Mouse (Mus musculus) lung, adult 18-20 months (tissue): ENCODE measurements around the gene Tha1.

Source experiments
- DNase-seq, 2 experiments: peaks; one replicate each; pipeline ENCODE4 v3.0.0; 2022; ENCODE audit warnings: mixed read lengths in 2 of 2

The Tha1 gene

DNA sequence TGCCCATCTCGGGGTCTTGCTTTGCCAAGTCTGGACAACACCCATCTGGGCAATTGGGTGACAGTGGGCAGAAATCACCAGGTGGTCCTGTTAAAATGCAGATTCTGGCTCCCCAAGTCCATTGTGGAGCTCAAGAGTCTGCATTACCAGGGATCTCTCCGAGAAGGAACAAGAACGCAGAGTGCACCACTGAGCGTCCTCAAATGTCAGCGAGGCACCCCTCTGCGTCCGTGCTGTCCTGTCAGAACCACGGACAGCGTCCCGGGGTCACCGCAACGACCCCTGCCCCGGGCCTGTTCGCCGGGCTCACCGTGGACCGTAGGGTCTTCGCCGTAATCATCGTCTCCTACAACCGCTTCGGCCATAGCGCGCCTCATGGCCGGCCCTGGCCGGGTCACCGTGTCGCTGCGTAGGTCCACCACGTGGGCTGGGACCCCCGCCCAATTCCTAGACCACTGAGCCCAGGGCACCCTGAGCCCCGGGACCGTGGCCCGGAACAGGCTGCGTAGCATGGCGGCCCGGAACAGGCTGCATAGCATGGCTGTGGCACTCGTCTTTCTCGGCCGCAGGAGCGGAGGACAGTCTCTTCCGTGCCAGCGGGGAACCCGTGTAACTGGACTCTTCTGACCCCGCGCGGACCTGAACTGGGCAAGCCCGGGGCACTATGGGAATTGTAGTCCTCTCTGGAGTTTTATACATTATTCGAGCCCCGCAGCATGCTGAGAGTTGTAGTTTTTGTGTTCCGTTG lies at the start of gene Tha1:
TSS of gene Tha1 (minus strand) at position 621 of the 748 bp plus-strand sequence.
- peak; percentile 84 to 89 for DNase-seq

DNA sequence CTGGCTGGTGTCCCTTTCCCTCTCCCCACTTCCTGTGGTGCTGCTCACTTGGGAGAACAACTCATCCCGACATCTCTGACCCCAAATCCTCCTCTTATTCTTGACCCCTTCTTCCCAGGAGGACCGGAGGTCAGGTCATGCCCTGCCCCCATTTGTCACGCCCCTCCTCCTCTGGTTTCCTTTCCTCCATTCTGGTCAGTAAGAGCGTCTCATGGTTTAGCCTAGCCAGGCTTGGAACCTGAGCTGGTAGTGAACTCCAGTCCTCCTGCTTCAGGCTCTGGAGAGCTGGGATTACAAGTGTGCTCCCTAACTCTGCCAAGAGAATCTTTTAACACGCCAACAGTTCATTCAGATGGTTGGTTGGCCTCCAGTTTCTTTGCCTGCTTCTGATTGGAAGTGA lies 45.9 kb upstream of the Tha1 start:
- DNase-seq = no peak

DNA sequence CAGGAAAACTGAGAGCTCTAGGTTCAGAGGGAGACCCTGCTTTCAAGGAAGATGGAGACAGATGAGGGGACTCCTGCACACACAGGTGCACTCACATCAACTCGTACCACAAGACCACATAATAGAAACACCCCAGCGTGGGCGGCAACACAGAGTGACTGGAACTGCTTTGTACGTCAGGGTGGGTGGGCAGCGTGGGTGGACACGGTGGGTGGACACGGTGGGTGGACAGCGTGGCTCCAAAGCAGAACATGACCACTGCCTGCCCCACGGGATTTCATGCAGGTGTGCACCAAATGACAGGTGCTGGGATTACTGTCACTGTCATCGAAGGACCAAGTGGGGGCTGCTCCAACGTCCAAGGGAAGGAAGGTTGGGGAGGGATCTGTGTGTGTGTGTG lies 45.3 kb upstream of the Tha1 start:
- no peak for DNase-seq

DNA sequence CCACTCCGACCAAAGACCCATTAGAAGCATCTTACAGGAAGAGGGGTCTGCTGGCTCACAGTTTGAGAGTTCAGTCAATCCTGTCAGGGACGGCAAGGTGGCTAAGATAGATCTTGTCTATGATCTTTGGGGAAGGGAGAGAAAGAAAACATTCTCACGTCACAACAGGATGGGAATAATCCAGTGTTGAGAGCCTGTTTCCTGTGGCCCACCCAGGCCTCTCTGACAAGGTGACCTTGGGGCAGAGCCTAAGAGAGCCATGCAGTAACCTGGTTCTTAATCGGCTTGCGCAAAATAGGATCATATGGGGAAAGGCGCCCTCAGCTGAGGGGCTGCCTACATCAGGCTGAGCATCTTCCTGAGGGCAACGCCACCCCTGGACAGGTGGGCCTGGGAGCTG lies 42.6 kb upstream of the Tha1 start:
- no peak for DNase-seq

DNA sequence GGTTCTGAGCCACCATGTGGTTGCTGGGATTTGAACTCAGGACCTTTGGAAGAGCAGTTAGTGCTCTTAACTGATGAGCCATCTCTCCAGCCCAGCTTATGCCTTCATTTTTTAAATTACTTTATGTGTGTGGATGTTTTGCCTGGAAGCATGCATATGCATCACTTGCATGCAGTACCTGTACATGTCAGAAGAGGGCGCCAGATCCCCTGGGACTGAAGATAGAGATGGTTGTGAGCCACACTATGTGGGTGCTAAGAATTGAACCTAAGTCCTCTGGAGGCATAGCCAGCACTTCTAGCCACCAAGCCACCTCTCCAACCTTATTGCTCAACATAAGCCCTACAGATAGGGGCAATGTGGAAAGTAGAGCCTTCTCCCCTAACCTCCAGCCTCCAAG lies 42.1 kb upstream of the Tha1 start:
- no peak for DNase-seq

DNA sequence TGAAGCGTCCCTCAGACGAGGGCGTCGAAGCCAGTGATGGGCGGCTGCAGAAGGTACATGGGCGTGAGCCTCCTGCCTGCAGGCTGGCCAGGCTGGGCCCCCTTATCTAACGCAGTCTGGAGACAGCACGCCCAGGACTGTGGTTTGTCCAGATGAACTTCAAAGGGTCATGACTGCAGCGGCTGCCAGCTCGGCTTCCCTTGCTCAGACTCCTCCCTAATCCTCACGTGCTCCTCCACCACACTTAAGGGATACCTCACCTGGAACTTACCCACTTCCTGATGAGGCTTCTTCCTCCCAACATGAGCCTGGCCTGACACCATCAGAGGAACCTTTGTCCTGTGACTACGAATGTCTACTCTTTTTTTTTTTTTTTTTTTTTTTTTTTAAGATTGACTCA lies 41.2 kb upstream of the Tha1 start:
- no peak for DNase-seq

DNA sequence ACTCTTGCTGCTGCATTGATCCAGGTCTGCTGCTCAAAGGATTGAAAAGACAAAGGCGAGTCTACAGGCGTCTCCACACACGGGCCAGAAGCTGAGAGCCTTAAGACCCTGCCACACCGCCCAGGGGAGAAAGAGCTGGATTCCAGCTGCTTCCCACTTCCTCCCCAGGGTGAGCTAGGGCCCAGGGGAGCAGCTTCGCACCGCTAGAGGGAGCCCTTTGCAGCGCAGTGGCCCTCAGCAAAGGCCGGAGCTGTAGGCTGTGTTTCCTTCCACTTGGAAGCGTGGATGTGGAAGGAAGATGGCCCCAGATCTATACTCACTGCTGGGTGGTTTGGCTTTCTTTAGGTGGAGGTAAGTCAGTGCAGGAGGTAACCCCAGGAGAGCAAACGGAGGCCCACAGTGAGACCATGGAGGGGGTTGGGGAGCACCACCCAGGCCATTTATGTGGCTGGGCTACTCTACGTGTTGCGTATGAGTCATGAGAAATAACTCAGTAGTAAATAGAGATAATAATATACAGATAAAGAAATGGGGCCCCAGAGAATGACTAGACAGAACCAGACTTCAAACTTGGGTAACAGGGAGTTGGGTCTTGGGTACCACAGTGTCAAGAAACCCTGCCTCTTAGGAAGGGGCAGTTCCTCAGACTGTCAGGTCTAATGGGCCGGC lies 39.5 kb upstream of the Tha1 start:
- peak; percentile 85 to 89 for DNase-seq

DNA sequence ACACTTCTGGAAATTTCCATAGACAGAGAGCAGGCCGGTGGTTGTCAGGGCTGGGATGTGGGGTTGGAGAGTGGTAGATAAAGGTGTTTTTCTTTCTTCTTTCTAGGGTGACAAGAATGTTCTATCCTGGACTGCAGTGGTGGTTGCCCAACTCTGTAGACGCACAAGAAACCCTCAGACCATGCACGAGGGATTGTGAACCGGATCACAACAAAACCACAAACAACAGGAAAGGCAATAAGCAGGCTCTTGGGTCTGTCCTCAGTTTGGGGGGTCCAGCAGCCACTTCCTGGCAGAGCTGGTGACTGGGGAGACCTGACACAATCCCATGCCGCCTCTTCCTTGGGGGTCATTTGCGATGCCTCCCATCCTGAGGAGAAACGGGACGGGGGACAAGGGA lies 36.1 kb upstream of the Tha1 start:
- no peak for DNase-seq

DNA sequence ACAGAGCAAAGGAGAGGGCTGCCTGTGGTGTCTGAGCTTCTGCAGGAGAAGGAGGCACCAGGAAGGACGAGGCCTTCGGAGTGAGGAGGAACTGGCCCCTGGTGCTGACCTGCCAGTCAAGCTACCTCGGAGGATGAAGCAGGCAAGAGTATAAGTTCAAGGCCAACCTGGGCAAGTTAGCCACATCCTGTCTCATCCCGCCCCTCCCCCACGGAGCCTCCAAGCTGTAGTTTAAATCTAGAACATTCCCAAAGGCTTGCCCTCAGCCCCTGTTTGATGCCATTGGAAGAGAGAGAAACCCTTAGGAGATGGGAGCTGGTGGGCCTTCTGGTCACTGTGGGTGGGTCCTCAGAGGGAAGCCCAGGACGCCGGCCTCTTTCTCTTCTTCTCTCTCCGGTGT lies 31.2 kb upstream of the Tha1 start:
- DNase-seq = no peak

DNA sequence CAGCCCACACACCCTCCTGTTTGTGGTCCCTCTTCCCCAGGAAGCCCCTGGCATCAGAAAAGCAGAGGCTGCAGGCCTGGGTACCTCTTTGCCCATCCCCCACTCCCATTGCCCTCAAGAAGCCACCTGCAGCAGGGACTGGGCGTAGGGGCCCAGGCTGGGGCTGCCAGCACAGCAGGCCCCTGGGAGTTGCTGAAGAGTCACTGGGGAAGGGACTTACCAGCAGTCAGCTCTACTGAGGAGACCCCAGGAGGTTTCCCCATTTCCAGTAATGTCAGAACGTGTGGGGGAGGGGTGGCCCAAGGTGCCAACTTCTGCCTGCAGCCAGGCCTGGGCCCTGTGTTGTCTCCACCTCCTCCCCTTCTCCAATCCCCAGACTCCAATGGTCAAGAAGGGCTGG lies 29.0 kb upstream of the Tha1 start:
- no peak for DNase-seq

DNA sequence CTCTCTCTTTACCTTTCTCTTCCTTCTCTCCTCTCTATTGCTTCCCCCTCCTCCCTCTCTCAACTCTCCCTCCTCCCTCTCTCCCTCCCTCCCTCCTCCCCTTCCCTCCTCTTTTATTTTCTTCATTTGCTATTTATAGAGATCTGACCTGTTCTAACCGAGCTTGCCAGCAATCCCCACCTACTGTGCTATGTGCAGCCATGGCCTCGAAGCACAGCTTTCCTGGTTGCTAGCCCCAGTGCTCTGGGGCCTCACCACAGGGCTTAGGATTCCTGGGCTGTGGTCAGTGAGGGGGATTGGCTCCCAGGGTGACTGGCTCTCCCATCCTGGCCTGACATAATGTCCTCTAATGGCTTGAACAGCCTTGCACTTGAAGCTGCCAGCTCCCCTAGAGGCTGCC lies 23.3 kb upstream of the Tha1 start:
- DNase-seq = no peak

DNA sequence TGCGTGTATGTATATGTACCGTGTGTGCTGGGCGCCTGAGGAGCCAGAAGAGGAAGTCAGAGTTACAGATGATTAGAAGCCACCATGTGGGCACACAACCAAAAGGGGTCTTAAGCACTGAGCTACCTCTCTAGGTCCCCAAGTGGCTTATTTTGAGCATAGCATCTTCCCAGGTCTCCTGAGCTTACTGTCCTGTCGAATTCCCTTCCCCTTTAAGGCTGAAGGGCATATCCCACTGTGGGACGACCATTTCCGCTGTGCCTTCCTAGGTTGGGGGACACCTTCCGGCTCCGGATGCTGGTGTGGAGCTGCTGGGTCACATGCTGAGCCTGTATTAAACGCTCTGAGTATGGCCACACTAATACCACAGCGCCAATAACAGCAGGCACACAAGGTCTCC lies 21.4 kb upstream of the Tha1 start:
- no peak for DNase-seq

DNA sequence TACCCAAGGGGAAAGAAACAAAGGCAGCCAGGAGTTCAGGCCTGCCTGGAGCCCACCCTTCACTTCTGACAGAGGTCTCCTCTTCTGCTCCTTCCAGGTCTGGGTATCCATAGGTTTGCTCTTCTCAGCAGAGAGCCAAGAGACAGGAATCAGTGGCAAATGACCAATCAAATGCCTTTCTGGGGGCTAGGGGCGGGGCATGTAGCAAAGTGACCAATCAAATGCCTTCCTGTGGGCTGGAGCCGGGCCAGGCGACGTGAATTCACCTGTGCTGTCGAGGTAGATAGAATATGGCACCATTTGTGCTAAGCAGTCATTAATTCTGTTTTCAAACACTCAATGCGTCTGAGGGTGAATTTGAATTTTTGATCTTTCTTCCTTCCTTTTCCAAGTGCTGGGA lies 18.9 kb upstream of the Tha1 start:
- DNase-seq = no peak

DNA sequence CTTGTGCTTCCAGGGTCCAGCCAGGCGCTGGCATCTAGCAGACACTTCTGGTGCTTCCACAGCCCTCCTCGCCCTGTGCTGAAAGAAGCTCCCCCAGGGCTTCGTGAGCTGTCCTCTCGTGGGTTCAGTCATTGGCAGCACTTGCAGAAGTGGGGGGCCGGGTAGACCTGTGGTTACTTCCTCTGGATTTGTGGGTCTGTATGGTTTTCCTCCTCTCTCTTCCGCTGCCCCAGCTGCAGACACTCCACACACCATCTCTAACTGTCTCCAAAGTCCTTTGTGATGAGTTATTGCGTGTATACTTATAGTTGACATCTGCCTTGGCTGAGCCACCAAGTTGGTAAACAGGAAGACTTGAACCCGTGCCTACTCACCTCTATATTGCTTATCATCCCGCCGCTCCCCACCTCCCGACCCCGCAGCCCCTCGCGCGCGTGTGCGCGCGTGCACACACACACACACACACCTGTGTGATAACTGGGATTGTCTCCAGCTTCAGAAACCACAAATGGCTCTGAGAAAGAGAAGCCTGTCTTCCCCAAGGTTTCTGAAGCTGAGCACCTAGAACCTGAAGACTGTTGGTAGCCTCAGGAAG lies 18.4 kb upstream of the Tha1 start:
- no peak for DNase-seq

DNA sequence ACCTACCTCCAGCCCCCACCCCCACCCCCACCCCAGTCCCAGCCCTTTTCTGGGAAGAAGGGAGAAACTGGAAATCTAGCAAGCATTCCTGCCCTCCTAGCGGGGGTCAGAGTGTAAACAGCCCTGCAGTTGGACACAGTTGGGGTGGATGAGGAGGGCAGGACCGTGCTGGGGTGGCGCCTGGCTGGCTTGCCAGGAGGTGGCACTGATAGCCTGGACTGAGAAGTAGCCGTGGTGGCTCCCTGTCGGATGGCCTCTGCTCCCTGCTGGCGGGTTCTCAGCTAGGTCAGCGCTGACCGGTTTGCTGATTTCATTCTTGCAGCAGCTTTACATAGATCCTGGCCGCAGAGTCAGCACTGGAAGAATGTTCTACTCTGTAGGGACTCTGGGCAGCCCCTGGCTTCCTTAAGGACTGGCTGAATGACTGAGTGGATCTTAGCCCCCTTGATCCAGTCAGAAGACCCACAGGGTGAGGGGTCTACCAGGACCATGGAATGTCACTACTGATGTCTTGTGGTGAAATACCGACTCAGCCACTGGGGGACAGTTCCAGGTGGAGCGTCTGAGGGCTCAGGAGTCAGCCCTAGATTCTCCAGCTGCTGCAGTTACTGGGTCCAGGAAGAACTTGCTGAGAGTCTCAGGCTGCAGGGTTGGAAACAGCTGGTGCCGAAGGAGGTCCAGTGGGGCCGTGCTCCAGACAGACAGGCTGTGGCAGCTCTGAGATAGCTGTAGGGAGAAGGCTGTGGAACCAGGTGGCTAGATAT lies 17.4 kb upstream of the Tha1 start:
- DNase-seq = no peak

DNA sequence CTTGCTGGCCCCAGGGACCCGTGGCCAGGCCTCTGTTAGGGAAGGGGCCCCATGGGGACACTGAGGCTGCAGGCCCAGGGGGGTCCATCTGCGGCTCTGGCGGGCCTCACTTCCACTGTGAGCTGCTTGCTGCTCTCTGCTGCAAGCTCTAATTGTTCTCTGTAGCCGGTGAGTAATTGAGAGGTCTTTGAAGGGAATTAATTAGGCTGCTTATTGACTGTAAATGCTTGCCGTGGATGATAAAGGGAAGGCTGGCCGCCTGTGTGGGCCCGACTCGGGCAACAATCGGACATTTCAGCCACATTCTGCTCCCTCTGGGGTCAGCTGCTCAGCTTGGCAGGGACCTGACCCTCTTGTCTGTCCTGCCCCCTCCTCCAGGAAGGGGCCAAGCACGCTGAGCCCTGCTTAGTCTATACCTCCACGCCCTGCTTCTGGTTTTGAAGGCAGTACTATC lies 16.6 kb upstream of the Tha1 start:
- no peak for DNase-seq

DNA sequence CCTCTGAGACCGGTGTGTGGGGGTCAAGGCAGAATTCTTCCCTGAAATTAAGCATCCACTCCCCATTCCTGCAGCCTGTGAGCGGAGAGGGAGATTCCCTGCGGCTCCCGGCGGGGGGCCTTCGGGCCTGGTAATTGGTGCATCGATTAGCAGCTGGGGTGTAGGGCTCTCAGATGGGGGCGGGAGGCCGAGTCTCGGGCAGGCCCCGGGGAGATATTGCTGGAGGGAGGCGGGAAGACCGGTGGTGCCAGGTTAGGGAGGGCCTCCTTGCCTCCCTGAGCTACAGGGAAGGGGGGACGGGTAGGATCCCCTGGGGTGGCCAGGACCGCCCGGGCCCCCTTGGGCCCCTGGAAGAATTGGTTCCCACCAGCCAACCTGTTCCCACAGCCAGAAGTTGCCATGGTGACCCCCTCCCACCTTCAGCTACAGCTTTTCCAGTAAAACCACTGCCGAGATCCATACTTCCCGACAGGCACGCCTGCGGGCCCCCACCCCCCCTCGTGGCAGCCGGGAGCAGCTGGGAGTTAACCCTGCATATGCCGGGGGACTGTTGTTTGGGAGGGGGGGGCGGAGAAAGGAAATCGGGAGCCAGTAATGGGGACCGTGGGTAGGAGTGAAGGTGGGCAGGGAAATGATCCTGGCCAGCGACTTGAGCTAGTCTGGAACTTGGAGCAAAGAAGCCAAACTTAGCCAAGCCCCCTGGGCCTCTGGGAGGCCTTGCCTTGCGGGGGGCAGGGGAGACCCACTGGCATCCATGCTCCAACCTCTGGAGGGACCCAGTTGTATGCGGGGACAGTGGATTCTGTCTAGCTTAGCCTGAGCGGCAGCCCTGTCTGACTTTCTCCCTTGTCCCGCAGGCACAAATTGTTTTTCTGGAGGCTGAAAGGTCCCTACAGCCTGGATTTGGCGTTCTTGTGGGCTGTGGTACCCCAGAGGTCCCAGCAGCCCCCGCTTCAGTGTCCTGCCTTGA lies 15.9 kb upstream of the Tha1 start:
- DNase-seq = no peak

DNA sequence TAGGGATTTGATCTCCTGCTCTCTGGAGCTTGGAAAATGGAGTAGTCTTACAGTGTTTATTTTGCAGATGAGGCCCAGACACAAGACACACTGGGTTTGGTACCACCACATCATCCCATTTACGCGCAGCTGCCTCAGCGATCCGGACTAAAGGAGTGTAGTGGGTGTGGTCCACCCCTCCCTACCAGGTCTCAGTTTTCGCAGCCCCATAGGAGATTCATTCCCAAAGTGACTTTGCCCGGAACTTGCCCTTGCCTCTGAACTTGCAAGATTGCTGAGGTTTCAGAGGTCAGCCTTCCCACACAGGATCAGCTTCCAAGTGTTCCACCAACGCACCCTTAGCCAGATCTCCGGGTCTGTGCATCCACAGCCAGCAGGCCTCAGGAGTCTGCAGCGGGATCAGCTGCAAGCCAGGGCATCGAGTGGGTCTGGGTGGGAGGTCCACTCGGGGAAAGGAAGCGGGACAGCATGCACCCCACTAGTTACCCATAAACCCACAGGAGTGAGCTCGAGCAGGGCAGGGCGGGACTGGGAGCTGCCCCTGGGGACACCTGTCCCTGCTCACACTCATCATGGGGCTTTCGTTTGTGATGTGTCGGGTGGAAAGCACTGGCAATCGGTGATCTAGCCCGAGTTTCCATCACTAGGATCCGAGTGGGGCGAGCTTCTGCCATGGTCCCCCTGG lies 15.0 kb upstream of the Tha1 start:
- no peak for DNase-seq

DNA sequence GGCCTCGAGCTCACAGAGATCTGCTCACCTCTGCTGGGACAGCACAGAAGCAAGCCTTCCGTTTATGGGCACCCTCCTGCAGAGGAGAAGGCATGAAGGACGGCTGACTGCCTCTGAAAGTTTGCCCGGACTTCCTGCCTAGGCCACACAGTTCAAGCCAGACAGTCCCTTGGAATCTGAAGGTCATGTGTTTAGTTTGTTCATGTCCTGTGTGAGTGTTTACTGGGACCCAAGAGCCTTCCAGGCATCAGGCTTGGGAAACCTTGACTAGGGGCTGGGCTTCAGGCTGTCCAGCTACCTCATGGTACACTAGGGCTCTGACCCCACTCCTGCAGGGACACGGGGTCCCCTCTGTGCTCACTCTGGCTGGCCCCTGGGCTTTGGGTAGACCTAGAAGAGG lies 12.7 kb upstream of the Tha1 start:
- DNase-seq = peak in 1 of 2 experiments; percentile 32

DNA sequence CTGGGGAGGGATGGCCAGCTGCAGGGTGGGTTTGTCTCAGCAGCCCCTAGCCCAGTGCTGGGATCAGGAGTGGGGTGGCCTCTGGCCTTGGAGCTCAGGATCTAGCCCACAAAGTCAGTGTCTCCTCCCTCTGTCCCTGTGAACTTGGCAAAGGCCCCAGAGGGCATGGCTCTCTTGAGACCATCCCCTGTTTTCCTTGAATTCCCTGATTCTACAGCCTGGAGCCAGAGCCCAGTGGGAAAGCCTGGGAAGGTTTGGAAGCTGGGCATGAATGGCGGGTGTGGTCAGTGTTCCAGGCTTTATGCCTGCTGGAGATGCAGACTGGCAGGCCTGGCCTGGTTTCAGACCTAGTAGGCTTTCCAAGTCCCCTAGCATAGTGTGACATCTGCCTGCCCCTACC lies 8.9 kb upstream of the Tha1 start:
- peak; percentile 63 to 73 for DNase-seq

DNA sequence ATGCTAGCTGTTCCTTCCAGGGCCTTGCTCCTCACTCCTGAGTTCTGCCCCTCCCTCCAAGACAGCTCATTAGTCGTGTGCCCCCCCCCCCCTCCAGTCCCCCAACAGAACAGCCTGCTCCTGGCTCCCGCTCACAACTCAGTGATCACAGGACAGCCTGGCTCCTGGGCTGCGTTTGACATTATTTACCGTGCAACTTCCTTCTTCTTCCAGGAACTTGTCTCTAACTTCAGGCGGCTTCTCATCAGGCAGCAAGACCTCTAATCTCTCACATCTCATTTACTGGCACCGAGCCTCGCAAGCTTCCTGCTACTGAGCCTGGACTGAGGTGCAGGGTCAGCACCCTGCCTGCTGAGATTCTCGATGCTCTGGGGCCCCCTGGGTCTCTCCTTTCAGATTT lies 8.5 kb upstream of the Tha1 start:
- DNase-seq = peak; percentile 81 to 88

DNA sequence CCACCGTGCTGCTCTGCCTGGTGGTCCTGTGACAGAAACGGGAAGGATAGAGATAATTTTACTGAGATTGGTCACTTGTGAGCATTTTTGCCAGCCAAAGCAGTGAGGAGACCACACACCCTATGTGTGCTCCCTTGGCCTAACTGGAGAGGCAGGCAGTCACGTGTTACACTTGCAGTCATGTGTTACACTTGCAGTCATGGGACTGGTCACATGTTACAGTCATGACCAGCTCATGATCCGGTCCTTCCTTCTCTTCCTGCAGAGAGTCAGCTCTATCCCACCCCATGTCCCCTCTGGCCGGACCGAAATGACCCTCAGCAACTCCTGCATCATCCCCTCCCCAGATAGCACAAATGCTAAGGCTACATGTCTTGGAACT lies 7.7 kb upstream of the Tha1 start:
- no peak for DNase-seq
